Mouse (Mus musculus) Muller cell, postnatal 12 days (primary cell): ENCODE measurements around the gene Eva1c.
A peak's percentile ranks its signal among the peaks of the same experiment; 100 is the strongest.
"Not testable (repeated sequence)": the region's sequence is repeated elsewhere in the genome, so short reads cannot be mapped to it uniquely, and the experiment has no call there.

Experiments used
- DNase-seq: peaks from one replicate; pipeline ENCODE4 v3.0.0-alpha.2; 2015; ENCODE audit errors: inconsistent ontology term

The Eva1c gene

DNA sequence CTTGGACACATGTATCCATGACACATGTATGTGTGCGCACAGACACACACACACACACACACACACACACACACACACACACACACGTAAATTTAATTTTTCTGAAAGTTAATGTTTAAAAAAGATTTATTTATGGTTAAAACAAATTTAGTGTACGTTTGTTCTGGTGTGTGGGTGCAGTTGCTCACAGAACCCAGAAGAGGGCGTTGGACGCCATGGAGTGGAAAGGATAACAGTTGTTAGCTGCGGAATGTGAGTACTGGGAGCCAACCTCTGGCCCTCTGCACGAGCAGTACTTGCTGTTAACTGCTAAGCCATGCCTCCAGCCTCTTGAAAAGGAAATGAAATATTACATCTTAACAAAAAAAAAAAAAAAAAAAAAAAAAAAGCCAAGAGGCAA, at the start of gene Eva1c:
Eva1c (plus strand) TSS at position 263 of the 400 bp plus-strand sequence.
- DNase-seq, result no peak

- no peak for DNase-seq
These were observed 46.7 kb upstream of the Eva1c start for GRCm38 (mm10) chr16:90779783-90780182.

DNA sequence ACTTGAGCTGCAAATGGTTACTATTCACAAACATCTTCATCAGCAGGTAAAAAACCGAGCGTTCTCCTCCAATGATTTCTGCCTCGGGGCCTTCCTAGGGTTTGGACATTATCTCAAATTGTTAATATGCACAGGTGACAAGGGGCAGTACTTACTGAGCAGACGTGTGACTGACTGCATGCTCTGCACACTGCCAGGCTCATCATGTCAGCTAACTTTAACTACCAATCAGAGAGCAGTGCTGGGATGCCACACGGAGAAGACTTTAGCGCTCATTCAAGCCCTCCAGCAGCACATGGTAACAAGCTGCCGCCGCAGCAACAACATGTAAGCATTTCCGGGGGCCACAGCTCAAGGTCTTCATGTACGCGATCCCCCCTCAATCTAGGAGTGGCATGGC, 43.2 kb upstream of the Eva1c start:
- no peak for DNase-seq

GRCm38 (mm10) chr16:90785257-90785656, 41.3 kb upstream of the Eva1c start:
- DNase-seq, result no peak

DNA sequence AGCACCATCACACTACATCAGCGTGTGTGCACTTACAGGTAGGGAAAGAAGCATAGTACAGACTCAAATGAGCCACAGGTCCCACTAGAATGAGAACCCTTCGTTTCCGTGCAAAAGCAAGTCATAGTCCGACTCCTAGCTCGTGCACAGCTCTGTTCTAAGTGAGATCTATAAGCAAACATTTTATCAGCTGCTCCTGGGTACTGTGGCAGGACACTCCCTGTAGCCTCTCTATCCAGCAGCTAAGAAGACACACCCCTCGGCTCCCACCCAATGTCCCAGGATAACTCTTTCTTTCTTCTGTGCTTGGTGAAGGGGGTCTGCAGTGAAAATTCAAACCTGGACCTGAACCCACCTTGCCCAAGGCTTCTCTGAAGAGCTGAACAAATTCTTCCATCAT, 37.9 kb upstream of the Eva1c start:
- DNase-seq, result no peak

GRCm38 (mm10) chr16:90790946-90791345, 35.6 kb upstream of the Eva1c start:
- DNase-seq, result no peak

- no peak for DNase-seq
These were observed 34.5 kb upstream of the Eva1c start for GRCm38 (mm10) chr16:90792066-90792465.

DNA sequence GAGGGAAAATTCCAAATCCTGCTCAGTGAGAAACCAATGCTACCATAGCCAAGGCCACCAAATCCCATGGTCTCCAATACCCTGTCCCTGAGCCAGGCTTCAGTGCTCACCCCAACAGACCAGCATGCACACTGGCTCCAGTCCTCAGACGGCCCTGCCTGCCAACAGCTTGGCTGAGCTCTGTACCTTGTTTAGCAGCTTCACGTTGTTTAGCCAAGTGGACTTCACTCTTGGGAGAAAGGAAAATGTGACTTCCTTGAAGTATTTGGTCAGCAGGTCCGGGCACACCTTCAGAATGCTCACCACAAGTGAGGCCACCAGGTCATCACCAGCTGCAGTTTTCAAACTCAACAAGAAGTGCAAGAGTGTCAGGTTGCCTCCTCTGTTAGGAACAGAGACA, 34.0 kb upstream of the Eva1c start:
- DNase-seq, result no peak

GRCm38 (mm10) chr16:90794708-90795107, 31.8 kb upstream of the Eva1c start:
- no peak for DNase-seq

GRCm38 (mm10) chr16:90798446-90798845, 28.1 kb upstream of the Eva1c start:
- DNase-seq, result no peak

DNA sequence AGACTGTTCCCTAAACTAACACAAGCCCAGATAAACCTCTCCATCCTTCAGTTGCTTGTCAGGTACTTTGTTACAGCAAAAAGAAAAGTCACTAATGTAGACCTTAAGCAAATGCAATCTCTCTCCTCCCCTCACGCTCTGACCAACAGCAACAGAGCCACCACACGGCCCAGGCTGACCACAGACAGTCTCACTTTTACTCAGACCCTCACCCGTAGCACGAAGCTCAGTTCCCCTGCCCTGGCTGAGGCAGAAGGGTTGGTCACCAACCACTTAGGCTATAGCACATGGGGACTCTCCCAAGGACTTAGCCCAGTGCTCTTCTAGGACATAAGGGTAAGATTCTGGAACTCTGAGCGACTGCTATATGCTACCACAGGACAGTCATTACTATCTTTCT, 27.7 kb upstream of the Eva1c start:
- no peak for DNase-seq

GRCm38 (mm10) chr16:90799840-90800239, 26.7 kb upstream of the Eva1c start:
- no peak for DNase-seq

DNA sequence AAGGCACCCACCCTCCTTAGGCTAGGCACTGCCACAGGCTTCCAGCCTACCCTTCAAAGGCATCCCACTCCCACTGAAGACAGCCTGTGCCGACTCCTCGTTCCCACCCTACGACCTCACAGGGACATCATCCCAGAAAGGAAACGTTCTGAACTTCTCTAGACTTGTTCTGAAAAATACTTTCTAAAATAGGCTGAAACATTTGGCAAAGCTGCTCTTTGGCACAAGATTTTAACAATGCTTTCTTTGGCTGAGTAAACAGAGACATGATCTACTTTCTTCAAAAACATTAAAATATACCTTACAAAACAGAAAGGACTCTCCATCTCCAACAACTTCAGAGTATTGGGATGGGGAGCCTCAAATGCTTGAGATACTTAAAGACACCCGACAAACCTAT, 25.3 kb upstream of the Eva1c start:
- no peak for DNase-seq

GRCm38 (mm10) chr16:90801928-90802327, 24.6 kb upstream of the Eva1c start:
- no peak for DNase-seq

DNA sequence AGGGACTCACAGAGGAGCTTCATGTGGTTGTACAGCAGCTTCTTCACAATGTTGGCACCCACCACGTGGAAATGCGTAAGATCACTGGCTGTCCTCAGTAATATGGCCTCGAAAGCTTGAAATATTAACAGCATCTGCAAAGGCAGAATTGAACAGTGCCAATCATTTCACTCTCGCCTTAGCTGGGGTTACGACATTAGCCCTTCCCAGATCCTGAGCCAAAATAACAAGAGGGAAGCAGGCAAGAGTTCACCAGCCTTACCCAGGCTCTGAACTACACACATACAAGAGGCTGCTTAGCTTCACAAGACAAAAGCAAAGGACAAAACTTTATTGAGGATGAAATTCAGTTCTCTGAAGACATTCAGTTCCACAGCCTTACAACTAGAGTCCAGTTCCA, 22.1 kb upstream of the Eva1c start:
- no peak for DNase-seq

GRCm38 (mm10) chr16:90809975-90810715, 16.4 kb upstream of the Eva1c start, which contains the start of gene Urb1:
TSS of gene Urb1 (minus strand) at chr16:90810413.
- peak; percentile 99 for DNase-seq

GRCm38 (mm10) chr16:90810716-90811256, 15.7 kb upstream of the Eva1c start:
- DNase-seq, result peak; percentile 17

GRCm38 (mm10) chr16:90812086-90812485, 14.4 kb upstream of the Eva1c start:
- DNase-seq, result peak; percentile 22

DNA sequence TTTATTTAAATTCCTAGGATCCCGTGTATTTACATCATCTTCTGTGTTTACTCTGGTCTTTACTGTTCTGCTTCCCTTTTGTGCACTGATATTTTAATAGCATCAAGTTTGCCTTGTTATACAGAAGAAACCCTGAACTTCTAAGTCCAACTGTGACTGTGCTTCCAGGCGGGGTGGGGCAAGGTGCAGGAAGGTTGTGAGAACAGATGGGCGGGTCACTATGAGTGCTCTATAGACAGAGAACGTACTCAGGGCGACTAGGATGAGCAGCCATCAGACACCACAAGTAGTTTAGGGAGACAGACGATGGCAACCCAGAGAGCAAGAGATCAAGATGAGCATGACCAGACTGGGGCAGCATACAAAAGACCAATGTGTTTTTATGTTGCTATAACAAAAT, 6.2 kb upstream of the Eva1c start:
- no peak for DNase-seq

DNA sequence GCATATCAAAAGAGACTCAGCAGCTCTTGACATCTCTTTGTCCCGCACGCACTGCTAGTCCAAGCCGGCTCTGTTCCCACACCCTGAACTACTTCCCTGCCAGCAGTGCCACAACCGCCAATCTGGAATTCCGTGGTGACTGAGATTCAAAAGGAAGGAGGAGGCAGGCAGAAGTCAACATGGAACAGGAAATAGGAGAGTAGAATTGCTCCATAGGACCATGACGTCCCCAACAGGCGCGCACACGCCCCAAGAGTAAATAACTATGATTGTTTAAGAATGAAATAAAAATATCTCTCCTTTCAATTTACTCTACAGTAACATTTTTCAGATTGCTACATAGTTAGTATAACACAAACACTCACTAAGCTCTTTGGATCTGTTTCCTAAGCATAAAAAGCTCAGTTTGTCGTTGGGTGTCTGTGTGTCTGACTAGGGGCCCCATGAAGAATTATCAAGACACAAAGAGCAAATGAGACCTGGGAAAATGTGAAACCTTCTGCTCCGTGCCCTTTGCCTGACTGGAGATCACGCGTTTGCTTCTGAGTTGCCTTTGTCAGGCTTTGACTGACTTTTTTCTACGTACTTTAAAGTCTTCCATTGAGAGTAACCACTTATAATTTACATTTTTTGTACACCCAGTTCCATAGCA, 5.3 kb upstream of the Eva1c start:
- no peak for DNase-seq

GRCm38 (mm10) chr16:90822284-90822935, 4.1 kb upstream of the Eva1c start:
- DNase-seq, result no peak

DNA sequence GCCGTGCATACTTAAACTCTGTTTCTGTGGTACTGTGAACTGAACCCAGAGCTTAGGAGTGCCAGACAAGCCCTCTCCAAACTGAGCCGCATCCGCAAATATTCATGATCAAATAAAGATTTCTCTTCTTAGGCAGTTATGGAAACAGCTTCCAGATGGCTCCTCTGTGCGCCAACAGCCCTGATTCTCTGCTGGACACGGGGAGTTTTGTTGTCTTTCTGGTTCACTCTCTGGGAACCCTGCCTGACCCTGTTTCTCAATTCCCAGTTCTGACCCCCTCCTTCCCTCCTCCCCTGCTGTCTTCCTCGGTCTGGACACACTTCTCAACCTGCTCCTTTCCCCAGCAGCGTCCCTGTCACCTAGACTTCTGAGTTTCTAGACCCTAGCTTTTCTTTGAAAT, 3.5 kb upstream of the Eva1c start:
- DNase-seq, result no peak

GRCm38 (mm10) chr16:90823986-90824385, 2.5 kb upstream of the Eva1c start:
- not testable (repeated sequence) for DNase-seq
